Mouse (Mus musculus) limb, embryonic 12.5 days (tissue): ENCODE results near the gene Abtb2. TPM values are rescaled to one million over a fixed set of nuclear protein-coding genes. Genes with fewer than 3 reads are reported as not detected.

ENCODE experiments used
- ATAC-seq: fragments of 200-750 bp; cut with Nextera tagmentation; 2 replicates; pipeline ENCODE4 v1.8.0; 2017; ENCODE audit warnings: low read depth, moderate TSS enrichment; ENCODE audit not compliant: insufficient number of reproducible peaks, insufficient read depth, low FRiP score, low TSS enrichment
- H3K27ac ChIP-seq: fragments of 300-500 bp; sonication (generic); 2 replicates; pipeline ENCODE4 v1.5.1; 2016; ENCODE audit warnings: mild to moderate bottlenecking, moderate library complexity
- H3K27me3 ChIP-seq: fragments of 300-500 bp; sonication (generic); 2 replicates; pipeline ENCODE4 v1.6.1; 2016; ENCODE audit warnings: mild to moderate bottlenecking, moderate library complexity
- H3K36me3 ChIP-seq: fragments of 300-500 bp; sonication (generic); 2 replicates; pipeline ENCODE4 v1.6.1; 2016; ENCODE audit warnings: mild to moderate bottlenecking, moderate library complexity
- H3K4me1 ChIP-seq: fragments of 300-500 bp; sonication (generic); replicated peaks from 2 replicates; pipeline ENCODE4 v1.6.1; 2016
- H3K4me2 ChIP-seq: fragments of 300-500 bp; sonication (generic); 2 replicates; pipeline ENCODE4 v1.6.1; 2016; ENCODE audit warnings: mild to moderate bottlenecking, moderate library complexity
- H3K4me3 ChIP-seq: fragments of 300-500 bp; sonication (generic); replicated peaks from 2 replicates; pipeline ENCODE4 v1.5.1; 2016; ENCODE audit warnings: mild to moderate bottlenecking
- H3K9ac ChIP-seq: fragments of 300-500 bp; sonication (generic); replicated peaks from 2 replicates; pipeline ENCODE4 v1.6.1; 2016; ENCODE audit warnings: mild to moderate bottlenecking, moderate library complexity
- H3K9me3 ChIP-seq: fragments of 300-500 bp; sonication (generic); 2 replicates; pipeline ENCODE4 v1.6.1; 2016; ENCODE audit warnings: mild to moderate bottlenecking, moderate library complexity
- WGBS: fragments of 180-500 bp; shearing (Covaris S2); methylation state at CpG from one replicate; pipeline ENCODE4 v1.1.7; 2016; 5-methylcytosine and 5-hydroxymethylcytosine counted together
- polyA plus RNA-seq: library from polyadenylated mRNA; unstranded; fragments of >200 nt; fragmentation: Nextera tagmentation; extraction: Ambion mirVana; gene quantifications from 2 replicates; pipeline ENCODE4 v1.2.1, GENCODE M21; 2016

Gene Abtb2
- polyA plus RNA-seq, 1 experiment from 2014 or later = 19.6 TPM

DNA sequence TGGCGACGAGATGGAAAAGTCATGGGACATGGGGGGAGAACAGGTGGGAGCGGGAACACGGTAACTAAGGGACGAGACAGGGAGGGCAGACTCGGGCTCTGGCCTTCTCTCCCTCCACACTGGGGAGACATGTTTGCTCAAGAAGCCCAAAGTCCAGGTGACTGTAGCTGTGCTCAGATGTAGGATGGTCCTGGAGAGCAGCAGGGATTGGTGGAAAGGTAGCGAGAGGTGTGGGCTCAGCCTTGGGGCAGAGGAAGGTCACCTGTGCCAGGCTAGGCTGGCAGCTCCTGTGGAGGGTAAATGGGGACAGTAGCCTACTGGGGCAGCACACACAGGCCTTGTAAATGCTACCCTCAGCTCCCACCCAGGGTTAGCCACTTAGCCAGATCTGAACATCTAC lies 147.7 kb downstream of the Abtb2 start:
- no peak overlapping the region for H3K9ac ChIP-seq
- H3K36me3 ChIP-seq = peaks cover 98% of the 10 kb centered on the region
- WGBS = 84% methylated on average over 7 of the region's 7 CpGs
- ATAC-seq = no peak
- no peaks in the 10 kb centered on the region for H3K4me1 ChIP-seq
- no peak overlapping the region for H3K27ac ChIP-seq
- H3K27me3 ChIP-seq = no peaks in the 10 kb centered on the region
- H3K4me2 ChIP-seq = no peak overlapping the region
- H3K4me3 ChIP-seq = no peak overlapping the region
- no peaks in the 10 kb centered on the region for H3K9me3 ChIP-seq

DNA sequence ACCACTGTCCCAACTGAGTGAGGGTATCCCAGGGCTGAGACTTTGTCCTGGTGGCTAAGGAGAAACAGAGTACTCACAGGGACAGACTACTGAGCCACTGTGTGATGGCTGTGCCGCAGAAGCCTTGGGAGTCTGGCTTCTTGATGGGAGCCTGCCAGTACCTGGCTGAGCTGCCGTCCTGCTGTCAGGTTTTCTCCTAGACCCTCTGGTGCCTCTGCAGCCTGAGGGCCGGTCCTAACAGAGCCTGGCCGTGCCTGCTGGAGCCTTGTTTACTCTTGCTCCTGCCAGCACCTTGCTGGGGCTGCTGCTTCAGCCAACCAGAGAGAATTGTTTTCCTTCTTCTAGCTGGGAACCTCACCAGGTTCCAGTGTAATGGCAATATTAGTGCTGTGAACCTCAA lies 148.3 kb downstream of the Abtb2 start:
- Histone ChIP-seq H3K27me3 (no peaks in the 10 kb centered on the region), H3K4me1 (no peaks in the 10 kb centered on the region), H3K27ac (no peak overlapping the region), H3K9ac (no peak overlapping the region), H3K36me3 (peaks cover 93% of the 10 kb centered on the region), H3K9me3 (no peaks in the 10 kb centered on the region), H3K4me3 (no peak overlapping the region), H3K4me2 (no peak overlapping the region)
- no peak for ATAC-seq
- 65% methylated on average over 4 of the region's 4 CpGs for WGBS

DNA sequence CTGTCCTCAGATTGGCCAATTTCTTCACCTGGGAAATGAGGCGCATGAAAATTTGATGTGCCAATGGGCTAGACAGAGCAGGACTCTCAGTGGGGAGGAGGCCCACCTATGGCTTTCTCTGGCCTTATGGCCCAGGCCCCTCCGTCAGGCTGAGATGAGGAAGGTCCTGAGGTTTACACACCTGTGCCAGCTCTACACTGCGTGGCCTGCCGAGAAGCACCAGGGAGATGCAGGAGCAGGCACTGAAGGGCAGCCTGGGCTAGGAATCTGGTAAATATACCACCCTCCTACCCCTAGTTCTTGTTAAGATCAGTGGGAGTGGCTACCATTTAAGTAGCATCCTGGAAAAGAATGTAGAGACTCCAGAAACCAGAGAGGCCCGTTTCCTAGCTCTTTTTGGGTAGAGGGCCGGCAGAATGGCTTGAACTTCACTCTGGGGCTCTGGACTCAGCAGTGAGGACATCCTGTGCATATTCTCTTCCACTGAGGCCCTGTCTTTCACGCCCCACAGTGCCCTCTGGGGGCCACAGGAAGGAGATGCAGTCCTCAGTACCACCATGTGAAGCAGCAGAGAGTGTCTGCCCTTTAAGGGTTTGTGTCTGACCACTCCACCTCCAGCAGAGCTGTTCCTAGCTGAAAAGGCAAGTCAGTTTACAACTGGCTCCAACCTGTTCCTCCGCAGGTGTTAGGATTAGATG lies 152.6 kb downstream of the Abtb2 start:
- peak; percentile 63; the same call in 1 of the 2 replicates for ATAC-seq
- 0 out of 2 replicates have a peak overlapping the region, but pooled peaks have one; percentile 23 for H3K27ac ChIP-seq
- no peaks in the 10 kb centered on the region for H3K4me1 ChIP-seq
- peaks cover 87% of the 10 kb centered on the region for H3K36me3 ChIP-seq
- H3K27me3 ChIP-seq = no peaks in the 10 kb centered on the region
- H3K4me3 ChIP-seq = no peak overlapping the region
- no peaks in the 10 kb centered on the region for H3K9me3 ChIP-seq
- H3K9ac ChIP-seq = no peak overlapping the region
- 66% methylated on average over 8 of the region's 8 CpGs for WGBS
- H3K4me2 ChIP-seq = no peak overlapping the region

DNA sequence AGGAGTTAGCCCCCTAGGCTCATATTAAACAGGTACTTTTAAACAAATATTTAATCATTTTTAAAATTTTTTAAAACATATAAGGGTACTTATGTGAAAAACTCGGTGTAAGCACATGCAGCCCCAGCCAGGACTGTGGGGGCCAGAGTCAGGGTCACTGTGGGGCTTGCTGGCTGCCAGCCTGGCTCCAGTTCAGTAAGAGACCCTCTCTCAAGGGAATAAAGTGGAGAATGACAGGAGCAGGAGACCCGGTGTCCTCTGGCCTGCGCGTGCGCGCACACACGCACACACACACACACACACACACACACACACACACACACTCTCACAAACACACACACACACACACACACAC lies 153.2 kb downstream of the Abtb2 start:
- Histone ChIP-seq H3K36me3 (peaks cover 88% of the 10 kb centered on the region), H3K4me2 (no peak overlapping the region), H3K27me3 (no peaks in the 10 kb centered on the region), H3K4me1 (no peaks in the 10 kb centered on the region), H3K27ac (no peak overlapping the region), H3K9ac (no peak overlapping the region), H3K4me3 (no peak overlapping the region), H3K9me3 (no peaks in the 10 kb centered on the region)
- 92% methylated on average over 7 of the region's 7 CpGs for WGBS
- ATAC-seq = no peak; the same call in 1 of the 2 replicates

- no peaks in the 10 kb centered on the region for H3K4me1 ChIP-seq
- H3K9me3 ChIP-seq = no peaks in the 10 kb centered on the region
- no peak overlapping the region for H3K9ac ChIP-seq
- H3K4me3 ChIP-seq = no peak overlapping the region
- H3K27ac ChIP-seq = no peak overlapping the region
- H3K36me3 ChIP-seq = peaks cover 89% of the 10 kb centered on the region
- H3K4me2 ChIP-seq = no peak overlapping the region
- no peak for ATAC-seq
- 91% methylated on average over 2 of the region's 2 CpGs for WGBS
- no peaks in the 10 kb centered on the region for H3K27me3 ChIP-seq
Measured at GRCm38 (mm10) chr2:103724521-103724920, 158.4 kb downstream of the Abtb2 start.

DNA sequence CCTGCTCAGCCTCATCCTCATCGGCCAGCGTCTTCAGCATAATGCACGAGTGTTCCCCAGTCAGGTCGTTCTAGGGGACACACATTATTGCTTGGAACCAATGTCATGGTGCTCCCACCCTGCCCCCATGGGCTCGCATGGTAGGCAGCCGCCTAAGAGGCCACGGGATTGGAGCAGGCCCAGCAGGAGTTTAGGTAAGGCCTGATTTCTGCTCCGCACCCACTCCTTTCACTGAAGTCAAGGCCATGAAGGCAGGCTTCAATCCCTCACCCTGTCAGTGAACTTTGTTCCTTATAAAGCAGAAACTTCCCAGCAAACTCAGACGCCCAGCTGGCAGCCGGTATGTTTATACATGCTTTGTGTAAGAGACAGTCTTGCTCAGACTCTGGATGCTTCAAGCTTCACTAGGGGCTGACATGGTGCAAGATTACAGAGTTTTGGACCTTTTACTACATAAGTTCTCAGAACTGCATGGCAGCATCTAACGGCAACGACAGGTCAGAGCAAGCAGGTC lies 162.0 kb downstream of the Abtb2 start:
- no peaks in the 10 kb centered on the region for H3K27me3 ChIP-seq
- H3K4me1 ChIP-seq = no peaks in the 10 kb centered on the region
- H3K27ac ChIP-seq = no peak overlapping the region
- no peak overlapping the region for H3K9ac ChIP-seq
- no peaks in the 10 kb centered on the region for H3K9me3 ChIP-seq
- no peak overlapping the region for H3K4me2 ChIP-seq
- H3K36me3 ChIP-seq = peaks cover 93% of the 10 kb centered on the region
- WGBS = 89% methylated on average over 12 of the region's 12 CpGs
- no peak overlapping the region for H3K4me3 ChIP-seq
- no peak for ATAC-seq

- Histone ChIP-seq H3K36me3 (peaks cover 94% of the 10 kb centered on the region), H3K4me3 (no peak overlapping the region), H3K4me1 (no peaks in the 10 kb centered on the region), H3K9ac (no peak overlapping the region), H3K9me3 (no peaks in the 10 kb centered on the region), H3K4me2 (no peak overlapping the region), H3K27me3 (no peaks in the 10 kb centered on the region), H3K27ac (no peak overlapping the region)
- no peak for ATAC-seq
- WGBS = 80% methylated on average over 8 of the region's 8 CpGs
Measured at GRCm38 (mm10) chr2:103730999-103731398, 164.9 kb downstream of the Abtb2 start.

DNA sequence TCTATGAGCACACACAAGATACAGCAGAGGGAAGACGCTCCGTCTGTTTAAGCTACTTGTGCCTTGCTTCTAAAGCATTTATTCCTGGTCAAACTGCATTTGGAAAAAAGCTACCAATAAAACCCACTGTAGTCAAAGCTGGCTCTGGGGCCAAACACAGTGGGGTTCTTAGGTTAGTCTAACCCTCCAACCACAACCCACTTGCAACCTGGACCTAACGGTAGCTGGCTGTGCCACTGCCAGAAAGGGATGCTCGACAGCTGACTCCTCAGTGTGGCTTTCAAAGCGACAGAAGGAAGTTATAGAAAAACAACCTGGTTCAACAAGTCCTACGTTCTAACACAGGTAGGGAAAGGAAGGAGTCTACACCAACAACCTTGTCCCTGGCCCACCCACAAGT lies 165.3 kb downstream of the Abtb2 start:
- 90% methylated on average over 6 of the region's 6 CpGs for WGBS
- no peak for ATAC-seq
- Histone ChIP-seq H3K27ac (no peak overlapping the region), H3K4me2 (no peak overlapping the region), H3K36me3 (peaks cover 95% of the 10 kb centered on the region), H3K9me3 (no peaks in the 10 kb centered on the region), H3K4me3 (no peak overlapping the region), H3K27me3 (no peaks in the 10 kb centered on the region), H3K9ac (no peak overlapping the region), H3K4me1 (no peaks in the 10 kb centered on the region)

DNA sequence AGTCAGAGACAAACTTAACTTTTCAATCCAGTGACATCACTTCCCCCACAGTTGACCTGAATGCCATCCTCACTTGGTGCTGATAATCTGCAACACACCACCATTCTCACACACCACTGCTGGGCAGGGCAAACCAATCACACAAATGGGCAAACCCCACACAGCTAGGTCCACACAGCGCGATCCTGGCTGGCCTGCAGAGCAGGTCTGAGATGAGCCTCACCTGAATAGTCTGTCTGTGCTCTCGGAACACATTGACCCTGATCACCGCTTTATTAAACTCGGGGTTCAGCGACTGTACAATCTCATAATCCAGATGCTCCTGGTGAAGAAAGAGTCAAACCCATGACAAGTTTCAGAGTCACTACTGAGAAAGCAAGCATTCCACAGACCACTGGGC lies 176.7 kb downstream of the Abtb2 start:
- Histone ChIP-seq H3K4me2 (no peak overlapping the region), H3K27me3 (no peaks in the 10 kb centered on the region), H3K4me3 (no peak overlapping the region), H3K9me3 (no peaks in the 10 kb centered on the region), H3K9ac (no peak overlapping the region), H3K27ac (no peak overlapping the region), H3K4me1 (no peaks in the 10 kb centered on the region), H3K36me3 (peaks cover 57% of the 10 kb centered on the region)
- no peak for ATAC-seq
- WGBS = 95% methylated on average over 6 of the region's 6 CpGs

DNA sequence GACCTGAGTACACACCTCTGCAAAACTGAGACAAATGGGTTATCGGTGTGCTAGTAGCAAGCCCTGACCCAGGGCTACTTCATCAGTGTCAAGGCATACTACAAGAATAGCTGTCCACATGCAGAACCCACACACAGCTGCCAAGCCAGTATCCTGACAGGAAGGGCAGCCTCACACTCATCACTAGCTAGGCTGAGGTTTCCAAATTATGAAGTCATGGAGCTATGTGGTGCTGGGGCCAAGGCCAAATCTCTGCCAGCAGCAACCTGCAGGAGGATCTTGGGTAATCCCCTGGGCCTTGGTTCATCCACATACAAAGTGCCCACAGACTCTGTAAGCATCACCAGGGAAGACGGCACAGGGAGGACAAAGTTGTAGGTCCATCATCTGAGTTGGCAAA lies 177.4 kb downstream of the Abtb2 start:
- no peak overlapping the region for H3K4me3 ChIP-seq
- no peaks in the 10 kb centered on the region for H3K4me1 ChIP-seq
- no peak overlapping the region for H3K27ac ChIP-seq
- 97% methylated on average over 2 of the region's 2 CpGs for WGBS
- ATAC-seq = no peak
- H3K36me3 ChIP-seq = peaks cover 65% of the 10 kb centered on the region
- H3K9ac ChIP-seq = no peak overlapping the region
- H3K9me3 ChIP-seq = no peaks in the 10 kb centered on the region
- H3K27me3 ChIP-seq = no peaks in the 10 kb centered on the region
- no peak overlapping the region for H3K4me2 ChIP-seq

DNA sequence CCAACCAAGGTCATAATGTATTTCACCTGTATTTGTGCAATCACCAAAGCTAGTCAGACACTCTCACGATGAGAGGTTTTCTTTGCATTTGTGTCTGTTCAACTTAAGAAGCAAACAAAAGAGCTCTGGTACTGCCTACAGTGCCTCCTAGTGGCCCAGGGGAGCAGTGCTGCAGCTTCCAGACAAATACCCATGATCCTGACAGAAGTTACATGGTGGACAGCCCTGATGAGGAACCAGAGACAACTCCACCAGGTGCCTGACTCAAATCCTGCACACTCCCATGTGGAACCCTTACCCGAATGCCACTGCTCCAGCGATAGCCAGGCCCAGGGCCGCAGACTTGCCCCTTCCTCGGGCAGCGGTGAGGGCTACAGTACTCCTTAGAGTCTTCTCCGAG lies 177.9 kb downstream of the Abtb2 start:
- Histone ChIP-seq H3K4me1 (no peaks in the 10 kb centered on the region), H3K27me3 (no peaks in the 10 kb centered on the region), H3K4me2 (no peak overlapping the region), H3K27ac (no peak overlapping the region), H3K4me3 (no peak overlapping the region), H3K9ac (no peak overlapping the region), H3K9me3 (no peaks in the 10 kb centered on the region), H3K36me3 (peaks cover 67% of the 10 kb centered on the region)
- ATAC-seq = no peak
- WGBS = 84% methylated on average over 7 of the region's 7 CpGs

- H3K9ac ChIP-seq = no peak overlapping the region
- H3K27me3 ChIP-seq = no peaks in the 10 kb centered on the region
- H3K4me2 ChIP-seq = no peak overlapping the region
- H3K4me1 ChIP-seq = no peaks in the 10 kb centered on the region
- 84% methylated on average over 5 of the region's 5 CpGs for WGBS
- no peak for ATAC-seq
- H3K4me3 ChIP-seq = no peak overlapping the region
- no peaks in the 10 kb centered on the region for H3K9me3 ChIP-seq
- no peak overlapping the region for H3K27ac ChIP-seq
- peaks cover 69% of the 10 kb centered on the region for H3K36me3 ChIP-seq
Measured at GRCm38 (mm10) chr2:103745481-103745880, 179.4 kb downstream of the Abtb2 start.
